Mouse (Mus musculus) kidney, adult 2 months (tissue): ENCODE results near the gene Igsf11.

Experiments used
- CTCF ChIP-seq: fragments of 200-500 bp; conservative IDR thresholded peaks from 2 replicates; pipeline ENCODE4 v1.5.1; 2011; ENCODE audit warnings: low read depth, mild to moderate bottlenecking, control low read depth, low read length, moderate library complexity, mixed read lengths; ENCODE audit not compliant: insufficient read depth, insufficient read length
- POLR2A ChIP-seq: fragments of 200-500 bp; IDR thresholded peaks from one replicate; pipeline ENCODE4 v1.6.1; 2011; ENCODE audit warnings: low read depth, low read length, control low read depth

- TF ChIP-seq POLR2A, result no peak
- TF ChIP-seq CTCF, result no peak
These were observed 86.1 kb downstream of the Igsf11 start for GRCm38 (mm10) chr16:38978546-38978945.
